Mouse (Mus musculus) adrenal gland, adult 10 weeks (tissue): ENCODE measurements around the gene Cog4. TPM values are rescaled to one million over a fixed set of nuclear protein-coding genes. Genes with fewer than 3 reads are reported as not detected.

ENCODE experiments used
- polyA plus RNA-seq: library from polyadenylated mRNA; stranded (reverse); fragments of 350-450 nt; fragmentation: Illumina TruSeq; extraction: RNeasy Lipid Tissue Mini Kit (QIAGEN cat#74804); gene quantifications from one replicate; pipeline ENCODE4 v1.2.3, GENCODE M21; 2014; ENCODE audit warnings: low read depth, low replicate concordance

Cog4 gene
- 18.3 TPM for polyA plus RNA-seq

DNA sequence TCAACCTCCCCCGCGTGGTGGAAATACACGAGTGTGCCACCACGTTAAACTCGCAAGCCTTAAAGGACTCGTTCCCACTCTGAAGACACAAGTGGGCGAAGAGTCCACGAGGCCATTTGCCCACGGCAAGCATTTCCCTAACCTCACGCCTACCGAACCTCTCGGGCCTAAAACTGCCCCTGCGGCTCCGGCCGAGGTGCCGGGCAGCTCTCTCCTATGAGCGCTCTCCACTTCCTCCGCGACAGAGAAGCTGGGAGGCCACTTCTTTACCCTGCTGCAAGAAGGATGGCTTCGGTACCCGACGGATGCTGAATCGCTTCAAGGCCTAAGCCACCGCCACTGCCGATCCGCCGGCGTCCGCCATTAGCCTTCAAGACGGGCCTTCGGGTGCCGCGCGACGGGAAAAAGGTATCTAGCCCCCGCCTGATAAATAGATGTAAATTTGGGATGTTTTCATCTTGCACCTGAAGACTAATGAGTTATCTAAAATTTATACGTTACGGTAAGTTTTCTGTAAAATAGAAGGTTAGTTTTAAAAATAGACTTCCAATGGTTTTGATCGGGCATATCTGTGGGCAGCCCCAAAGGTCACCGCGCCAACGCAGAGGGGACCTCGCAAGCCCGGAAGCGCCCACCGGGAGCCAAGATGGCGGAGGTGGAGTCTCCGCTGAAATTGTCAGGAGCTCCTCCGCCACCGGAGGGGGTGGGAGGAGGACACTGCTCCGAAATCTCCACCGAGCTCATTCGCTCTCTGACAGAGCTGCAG, at the start of gene Cog4, which contains the start of gene Sf3b3:
TSS of gene Cog4 (plus strand) at position 196 of the 766 bp plus-strand sequence.
TSS of gene Sf3b3 (minus strand) at position 383 of the 766 bp plus-strand sequence.

DNA sequence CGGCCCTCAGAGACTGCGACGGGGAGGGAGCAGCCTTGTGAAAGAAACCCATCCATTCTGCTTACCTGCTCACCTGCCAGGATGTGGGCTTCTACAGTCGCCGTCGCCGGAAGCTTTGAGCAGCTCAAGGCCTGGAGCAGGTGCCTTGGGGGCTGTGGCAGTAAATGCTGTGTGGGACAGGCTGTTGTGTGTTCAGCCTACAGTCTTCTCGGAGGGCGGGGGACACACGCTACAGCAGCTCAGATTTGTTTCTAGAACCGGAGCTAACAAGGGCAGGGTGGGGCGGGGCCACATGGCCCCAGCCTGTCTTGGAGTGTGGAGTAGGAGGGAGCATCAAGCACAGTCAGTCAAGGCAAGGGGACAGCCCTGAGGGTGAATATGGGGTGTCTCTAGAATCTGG, 40.7 kb upstream of the Cog4 start, which contains the start of gene Il34:
TSS of gene Il34 (minus strand) at position 256 of the 400 bp plus-strand sequence.

GRCm38 (mm10) chr8:110901839-110902578, 55.6 kb downstream of the Cog4 start, which contains the start of gene Fuk:
Gene Fuk, minus strand, starts transcription at chr8:110902488.

DNA sequence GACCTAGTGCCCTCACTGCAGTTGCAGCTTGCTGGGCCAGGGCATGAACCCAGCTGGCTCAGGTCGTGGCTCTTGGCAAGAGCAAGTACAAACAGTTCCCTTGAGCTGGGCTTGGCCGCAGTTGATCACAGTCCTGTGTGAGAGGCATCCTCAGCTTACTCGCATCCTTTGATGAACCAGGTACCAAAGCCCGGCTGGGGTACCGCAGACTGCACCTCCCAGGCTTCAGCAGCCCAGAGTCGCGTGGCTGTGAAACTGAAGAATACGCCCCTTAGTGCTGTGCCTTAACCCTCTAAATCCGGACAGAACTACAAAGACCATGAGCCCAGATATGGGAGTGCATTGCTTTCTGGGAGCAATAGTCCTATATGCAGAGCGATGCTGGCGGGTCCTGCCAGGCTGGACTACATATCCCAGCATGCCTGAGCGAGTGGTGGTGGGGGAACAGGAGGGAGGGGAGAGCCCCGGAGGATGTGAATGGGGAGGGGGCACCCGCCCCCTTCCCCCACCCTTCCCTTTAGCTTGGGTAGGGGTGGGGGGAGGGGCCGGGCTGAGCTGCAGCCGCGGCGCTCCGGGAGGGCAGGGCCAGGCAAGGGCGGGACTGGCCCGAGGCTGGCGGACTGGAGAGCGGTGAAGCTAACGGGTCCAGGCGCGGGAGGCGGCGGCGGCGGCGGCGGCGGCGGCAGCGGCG, 73.1 kb downstream of the Cog4 start, which contains the start of gene St3gal2:
TSS of gene St3gal2 (plus strand) at position 582 of the 691 bp plus-strand sequence.

Other genes with a start within 250 kb of the Cog4 start
- 3.5 TPM for gene Vac14, start 228.0 kb upstream of the Cog4 start, polyA plus RNA-seq
- gene Mtss1l, start 125.1 kb upstream of the Cog4 start, polyA plus RNA-seq = 2.3 TPM
- gene Il34, start 40.7 kb upstream of the Cog4 start, polyA plus RNA-seq = 1.5 TPM
- gene Sf3b3, start 187 bp downstream of the Cog4 start, polyA plus RNA-seq = 47.3 TPM
- gene Fuk, start 55.9 kb downstream of the Cog4 start, polyA plus RNA-seq = 1.2 TPM
- 9.0 TPM for gene St3gal2, start 73.3 kb downstream of the Cog4 start, polyA plus RNA-seq
- gene Ddx19a, start 151.2 kb downstream of the Cog4 start, polyA plus RNA-seq = 17.9 TPM
- 11.0 TPM for gene Ddx19b, start 185.2 kb downstream of the Cog4 start, polyA plus RNA-seq
- 33.4 TPM for gene Aars, start 186.5 kb downstream of the Cog4 start, polyA plus RNA-seq
- gene Exosc6, start 209.7 kb downstream of the Cog4 start, polyA plus RNA-seq = 9.0 TPM
- not detected for gene Clec18a, start 245.8 kb downstream of the Cog4 start, polyA plus RNA-seq
- gene Pdpr, start 248.0 kb downstream of the Cog4 start, polyA plus RNA-seq = 31.7 TPM